Mouse (Mus musculus) frontal cortex, postnatal 25 days (tissue): ENCODE data around the gene Mdk.

Source experiments
- DNase-seq, 2 experiments: peaks; one replicate each; pipeline ENCODE4 v3.0.0; 2022; ENCODE audit warnings: low spot score in 2 of 2

Mdk gene

GRCm38 (mm10) chr2:91958701-91959457, 26.8 kb upstream of the Mdk start:
- DNase-seq, result no peak

GRCm38 (mm10) chr2:91958049-91958448, 26.0 kb upstream of the Mdk start:
- DNase-seq, result no peak

GRCm38 (mm10) chr2:91957096-91957495, 25.0 kb upstream of the Mdk start:
- DNase-seq, result no peak

GRCm38 (mm10) chr2:91955875-91956274, 23.8 kb upstream of the Mdk start:
- no peak for DNase-seq

GRCm38 (mm10) chr2:91955121-91955591, 23.1 kb upstream of the Mdk start:
- DNase-seq, result no peak

GRCm38 (mm10) chr2:91953825-91954224, 21.7 kb upstream of the Mdk start:
- no peak for DNase-seq

- no peak for DNase-seq
Measured at GRCm38 (mm10) chr2:91950275-91951085, 18.4 kb upstream of the Mdk start.

- DNase-seq, result no peak
Measured at GRCm38 (mm10) chr2:91949411-91950274, 17.5 kb upstream of the Mdk start.

- DNase-seq, result no peak
Measured at GRCm38 (mm10) chr2:91948792-91949241, 16.7 kb upstream of the Mdk start.

- no peak for DNase-seq
Measured at GRCm38 (mm10) chr2:91948151-91948509, 16.0 kb upstream of the Mdk start.

- no peak for DNase-seq
Measured at GRCm38 (mm10) chr2:91947397-91948150, 15.5 kb upstream of the Mdk start.

GRCm38 (mm10) chr2:91946836-91947235, 14.7 kb upstream of the Mdk start:
- no peak for DNase-seq

GRCm38 (mm10) chr2:91945483-91945882, 13.4 kb upstream of the Mdk start, which contains the start of gene Gm9821:
Gene Gm9821 (plus strand): TSS chr2:91945703.
- DNase-seq, result no peak

- peak in 1 of 2 experiments; percentile 75 for DNase-seq
Measured at GRCm38 (mm10) chr2:91944170-91944950, 12.3 kb upstream of the Mdk start.

GRCm38 (mm10) chr2:91942356-91942755, 10.3 kb upstream of the Mdk start:
- DNase-seq, result no peak

GRCm38 (mm10) chr2:91939303-91939935, 7.3 kb upstream of the Mdk start:
- no peak for DNase-seq

GRCm38 (mm10) chr2:91936154-91936553, 4.1 kb upstream of the Mdk start:
- no peak for DNase-seq

- DNase-seq, result no peak
Measured at GRCm38 (mm10) chr2:91934826-91935525, 2.9 kb upstream of the Mdk start.

- no peak for DNase-seq
Measured at GRCm38 (mm10) chr2:91934016-91934415, 1.9 kb upstream of the Mdk start.
